Mouse (Mus musculus) ES-E14 (cell line): Measurements from ENCODE around the gene Radil. TPM values are rescaled to one million over a fixed set of nuclear protein-coding genes. Genes with fewer than 3 reads are reported as not detected.

Source experiments
- DNase-seq: peaks from one replicate; pipeline ENCODE4 v3.0.0-alpha.2; 2013; ENCODE audit warnings: low read depth, low spot score
- H3K27ac ChIP-seq: 2 replicates; pipeline ENCODE4 v1.5.1; 2012; ENCODE audit warnings: low read depth, mild to moderate bottlenecking, low read length, moderate library complexity, mixed read lengths; ENCODE audit not compliant: poor library complexity, insufficient read depth, severe bottlenecking
- H3K36me3 ChIP-seq: 2 replicates; pipeline ENCODE4 v1.6.1; 2012; ENCODE audit warnings: mild to moderate bottlenecking, low read length, moderate library complexity, mixed read lengths; ENCODE audit not compliant: control insufficient read depth, poor library complexity, insufficient read depth, severe bottlenecking
- H3K4me1 ChIP-seq, 2 experiments: fragments of 150-350 bp in 1 of 2; sonication (generic) in 1 of 2; 2 replicates each; pipeline ENCODE4 v1.6.1; 2012; ENCODE audit warnings: low read length in 2 of 2, mild to moderate bottlenecking in 1 of 2, mixed read lengths in 1 of 2; ENCODE audit not compliant: control insufficient read depth in 2 of 2, insufficient read depth in 2 of 2, poor library complexity in 1 of 2
- H3K4me3 ChIP-seq, 2 experiments: fragments of 150-350 bp in 1 of 2; sonication (generic) in 1 of 2; 2 replicates each; pipeline ENCODE4 v1.5.1; 2012; ENCODE audit warnings: low read length in 2 of 2, low read depth in 1 of 2, mild to moderate bottlenecking in 1 of 2, mixed read lengths in 1 of 2; ENCODE audit not compliant: insufficient read depth in 1 of 2, poor library complexity in 1 of 2, severe bottlenecking in 1 of 2
- H3K9ac ChIP-seq: 2 replicates; pipeline ENCODE4 v1.6.1; 2012; ENCODE audit warnings: low read depth, mild to moderate bottlenecking, low read length, mixed read lengths; ENCODE audit not compliant: poor library complexity, insufficient read depth, severe bottlenecking
- H3K9me3 ChIP-seq: fragments of 150-350 bp; sonication (generic); 2 replicates; pipeline ENCODE4 v1.6.1; 2012; ENCODE audit warnings: low read depth, mild to moderate bottlenecking, low read length; ENCODE audit not compliant: control insufficient read depth, insufficient read depth
- CHD2 ChIP-seq: IDR thresholded peaks from 2 replicates; pipeline ENCODE4 v1.6.1; 2014; ENCODE audit warnings: mild to moderate bottlenecking, low read depth, low read length, inconsistent platforms
- HCFC1 ChIP-seq: IDR thresholded peaks from 2 replicates; pipeline ENCODE4 v1.6.1; 2012; ENCODE audit warnings: low read length, inconsistent platforms, borderline replicate concordance; ENCODE audit not compliant: insufficient read depth
- MAFK ChIP-seq: IDR thresholded peaks from 2 replicates; pipeline ENCODE4 v1.6.1; 2014; ENCODE audit warnings: mild to moderate bottlenecking, low read depth, low read length, inconsistent platforms; ENCODE audit not compliant: insufficient read depth
- ZC3H11A ChIP-seq: IDR thresholded peaks from 2 replicates; pipeline ENCODE4 v1.6.1; 2012; ENCODE audit warnings: low read depth, mild to moderate bottlenecking, inconsistent platforms, low read length, borderline replicate concordance
- ZNF384 ChIP-seq: IDR thresholded peaks from 2 replicates; pipeline ENCODE4 v1.6.1; 2012; ENCODE audit warnings: low read depth, low read length, inconsistent platforms
- in situ Hi-C, 2 experiments: fragments of 600-800 bp; cut with MboI; formaldehyde crosslinking; loops; one replicate each; pipeline ENCODE4 v1.15.1; 2025; ENCODE audit warnings: low sequenced_read_pairs in 2 of 2, inconsistent platforms in 1 of 2; ENCODE audit not compliant: unreplicated experiment in 2 of 2
- total RNA-seq: library from RNA; depleted of rRNA; stranded (reverse); fragments of 300-350 nt; gene quantifications from 2 replicates; pipeline ENCODE4 v1.2.3, GENCODE M21; 2012

Radil gene
- total RNA-seq, 1 experiment, result 6.2 TPM

DNA sequence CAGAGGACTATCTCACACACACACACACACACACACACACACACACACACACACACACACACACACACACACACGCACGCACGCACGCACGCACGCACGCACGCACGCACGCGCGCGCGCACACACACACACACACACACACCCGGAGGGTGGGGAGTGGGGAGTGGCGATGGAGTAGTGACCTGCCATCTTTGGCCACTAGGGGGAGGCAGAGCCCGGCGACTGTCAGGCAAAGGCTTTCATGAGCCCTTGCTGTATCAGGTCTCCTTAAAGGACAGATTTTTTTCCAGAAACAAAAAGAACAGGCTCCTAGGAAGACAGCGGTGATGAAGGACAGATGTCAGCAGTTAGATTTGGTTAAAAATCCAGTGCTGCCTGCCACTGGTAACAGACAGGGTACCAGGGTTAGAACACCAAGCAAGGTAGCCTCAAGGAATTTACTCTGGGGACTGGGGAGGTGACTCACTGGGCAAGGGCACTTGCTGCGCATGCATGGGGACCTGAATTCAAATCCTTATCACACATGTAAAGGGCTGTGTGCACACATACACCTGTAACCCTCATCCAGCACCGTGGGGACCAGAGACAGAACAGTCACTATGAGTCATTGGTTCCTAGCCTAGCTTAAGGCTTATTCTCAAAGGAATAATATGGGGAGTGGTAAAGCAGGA lies 6.6 kb upstream of the Radil start:
- Histone ChIP-seq H3K9ac (no peak overlapping the region), H3K4me1 (peaks cover 0 to 8% of the 10 kb centered on the region in 2 experiments; a peak in 1 of 4 replicates), H3K36me3 (no peaks in the 10 kb centered on the region), H3K4me3 (no peak overlapping the region), H3K27ac (no peak overlapping the region), H3K9me3 (peaks cover 1% of the 10 kb centered on the region; the same call in 1 of the 2 replicates)
- DNase-seq, result no peak
- in situ Hi-C loops, result no loop called here
- TF ChIP-seq ZNF384 (no peak), ZC3H11A (no peak), HCFC1 (no peak), CHD2 (no peak), MAFK (no peak)

DNA sequence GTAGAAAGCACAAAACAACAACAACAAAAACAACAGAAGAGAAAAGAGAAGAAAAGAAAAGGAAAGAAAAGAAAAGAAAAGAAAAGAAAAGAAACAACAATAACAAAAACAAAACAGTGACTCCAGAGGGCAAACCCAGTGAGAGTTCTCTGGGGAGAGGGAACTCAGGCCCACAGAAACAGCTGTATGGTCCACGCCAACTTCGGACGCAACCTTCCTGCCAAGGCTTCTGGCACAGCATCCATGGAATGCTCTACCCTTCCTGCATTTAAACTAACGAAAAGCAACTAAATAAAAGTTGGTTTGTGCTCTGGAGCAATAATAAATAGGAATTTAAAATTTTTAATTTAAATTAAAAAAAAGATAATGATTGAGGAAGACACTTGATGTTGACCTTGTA lies 5.8 kb upstream of the Radil start:
- in situ Hi-C loops, result no loop called here
- Histone ChIP-seq H3K4me1 (peaks cover 0 to 8% of the 10 kb centered on the region in 2 experiments; a peak in 1 of 4 replicates), H3K4me3 (no peak overlapping the region), H3K36me3 (no peaks in the 10 kb centered on the region), H3K9me3 (peaks cover 1% of the 10 kb centered on the region; the same call in 1 of the 2 replicates), H3K27ac (no peak overlapping the region), H3K9ac (no peak overlapping the region)
- no peak for DNase-seq
- TF ChIP-seq MAFK, result no peak

DNA sequence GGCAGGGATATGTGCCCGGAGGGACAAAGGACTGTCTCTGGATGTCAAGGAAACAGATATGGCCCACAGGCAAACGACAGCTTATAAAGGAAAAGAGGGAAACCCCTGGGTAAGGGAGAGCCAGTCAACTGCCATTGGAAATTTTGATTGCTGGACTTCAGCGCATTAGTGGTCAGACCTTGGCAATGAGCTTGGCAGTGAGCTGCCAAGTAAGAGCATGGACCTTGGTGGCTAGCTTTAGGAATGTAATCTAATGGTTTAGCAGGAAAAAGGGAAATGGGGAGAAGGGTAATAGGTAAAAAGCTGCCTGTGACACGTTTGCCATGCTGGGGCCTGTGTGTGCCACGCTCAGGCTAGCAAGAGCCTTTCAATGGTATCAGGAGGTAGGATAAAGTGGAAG lies 5.0 kb upstream of the Radil start:
- Histone ChIP-seq H3K36me3 (no peaks in the 10 kb centered on the region), H3K9ac (no peak overlapping the region), H3K27ac (no peak overlapping the region), H3K4me1 (peaks cover 0 to 4% of the 10 kb centered on the region in 2 experiments; a peak in 1 of 4 replicates), H3K9me3 (peaks cover 1% of the 10 kb centered on the region; the same call in 1 of the 2 replicates), H3K4me3 (no peak overlapping the region)
- DNase-seq, result no peak
- no peak for TF ChIP-seq MAFK
- TF ChIP-seq ZC3H11A, result no peak
- no peak for TF ChIP-seq ZNF384
- TF ChIP-seq CHD2, result no peak
- TF ChIP-seq HCFC1, result no peak
- in situ Hi-C loops, result no loop called here

DNA sequence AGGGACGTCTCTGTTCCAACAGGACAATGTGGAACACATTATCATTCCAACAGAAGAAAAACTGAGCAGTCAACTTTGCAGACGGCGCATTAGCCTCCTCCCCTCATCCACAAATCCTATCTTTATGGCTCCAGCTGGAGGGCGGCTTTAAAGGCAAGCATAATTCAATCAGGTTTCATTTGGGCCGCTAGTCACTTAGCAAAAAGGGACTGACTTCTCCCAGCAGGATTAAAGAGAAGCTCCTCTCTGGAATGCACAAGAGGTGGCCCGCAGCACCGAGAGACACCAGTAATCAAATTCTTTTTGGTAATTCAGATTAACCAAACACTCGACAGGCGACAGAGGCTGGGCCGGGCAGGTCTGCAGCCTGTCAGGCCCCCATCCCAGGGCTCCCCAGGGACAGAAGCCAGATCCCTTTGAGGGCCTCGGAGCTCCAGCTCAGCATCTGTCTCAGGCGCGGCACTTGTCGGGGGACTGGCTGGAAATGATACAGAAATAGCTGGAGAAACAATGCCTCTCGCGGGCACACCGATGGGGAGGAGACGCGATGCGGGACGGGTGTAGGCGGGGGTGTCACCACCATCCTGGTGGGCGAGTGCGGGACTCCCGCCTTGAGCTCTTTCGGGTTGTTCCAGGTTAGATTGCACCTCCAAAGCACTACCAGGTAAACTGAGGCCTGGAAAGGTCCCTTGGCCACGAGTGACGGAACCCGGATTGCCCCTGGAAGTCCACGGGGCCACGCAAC lies 765 bp downstream of the Radil start:
- no peak for DNase-seq
- in situ Hi-C loops, result loop anchor here in 1 of 2 experiments (5.0 kb wide), 1 partner anchor 48 kb away; no protein-coding TSS in a partner anchor
- no peak for TF ChIP-seq ZNF384
- TF ChIP-seq CHD2, result no peak
- no peak for TF ChIP-seq HCFC1
- no peak for TF ChIP-seq MAFK
- Histone ChIP-seq H3K9me3 (no peaks in the 10 kb centered on the region), H3K27ac (no peak overlapping the region; the same call in 1 of the 2 replicates), H3K9ac (peak overlapping the region; percentile 85), H3K4me3 (peak overlapping the region; percentile 85 to 89), H3K4me1 (peaks cover 15 to 27% of the 10 kb centered on the region in 2 experiments), H3K36me3 (no peaks in the 10 kb centered on the region)
